Mouse (Mus musculus): ENCODE measurements around the gene Tor4a. TPM values are rescaled to one million over a fixed set of nuclear protein-coding genes. Genes with fewer than 3 reads are reported as not detected.

Tor4a gene
- polyA plus RNA-seq, 1 experiment: 90.6 TPM

DNA sequence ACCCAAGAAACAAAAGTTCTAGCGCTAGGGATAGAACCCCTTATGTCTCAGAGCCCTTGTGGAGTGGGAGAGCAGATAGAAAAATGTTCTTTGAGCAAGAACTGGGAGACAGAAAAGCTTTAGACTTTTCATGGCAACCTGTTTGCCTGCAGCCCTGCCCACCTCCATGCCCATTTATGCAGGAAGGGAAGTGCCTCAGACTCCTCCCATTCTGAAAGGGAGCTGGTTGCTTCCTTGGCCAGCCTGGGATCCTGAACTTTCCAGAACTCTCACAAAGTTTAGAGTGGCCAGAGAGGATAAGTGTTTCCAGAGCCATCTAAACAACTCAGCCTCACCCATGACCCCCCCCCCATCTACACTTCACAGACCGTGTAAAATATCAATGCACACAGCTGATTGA, 505 bp upstream of the Tor4a start:
- Histone ChIP-seq H3K27ac (ENCODE audit: control insufficient read depth, insufficient read depth, low read length) (peak overlapping the region; percentile 92), H3K4me1 (replicated peaks; ENCODE audit: control insufficient read depth, insufficient read depth, low read length) (peaks cover 35% of the 10 kb centered on the region), H3K4me3 (ENCODE audit: control insufficient read depth, insufficient read depth, low read length) (peak overlapping the region; percentile 70; the same call in 1 of the 2 replicates), H3K27me3 (ENCODE audit: control insufficient read depth, insufficient read depth, low read length) (no peaks in the 10 kb centered on the region), H3K36me3 (ENCODE audit: control insufficient read depth, insufficient read depth, low read length) (peaks cover 15% of the 10 kb centered on the region)
- 43% methylated on average over 2 of the region's 2 CpGs for WGBS
- no peak for DNase-seq
- TF ChIP-seq CTCF (IDR thresholded peaks at IDR 0.05; ENCODE audit: borderline replicate concordance, control insufficient read depth, extremely low read depth, insufficient read depth, low read length, poor library complexity) (no peak), POLR2A (IDR thresholded peaks at IDR 0.05; ENCODE audit: control insufficient read depth, extremely low read depth, insufficient read depth, low read length, poor library complexity) (no peak)

DNA sequence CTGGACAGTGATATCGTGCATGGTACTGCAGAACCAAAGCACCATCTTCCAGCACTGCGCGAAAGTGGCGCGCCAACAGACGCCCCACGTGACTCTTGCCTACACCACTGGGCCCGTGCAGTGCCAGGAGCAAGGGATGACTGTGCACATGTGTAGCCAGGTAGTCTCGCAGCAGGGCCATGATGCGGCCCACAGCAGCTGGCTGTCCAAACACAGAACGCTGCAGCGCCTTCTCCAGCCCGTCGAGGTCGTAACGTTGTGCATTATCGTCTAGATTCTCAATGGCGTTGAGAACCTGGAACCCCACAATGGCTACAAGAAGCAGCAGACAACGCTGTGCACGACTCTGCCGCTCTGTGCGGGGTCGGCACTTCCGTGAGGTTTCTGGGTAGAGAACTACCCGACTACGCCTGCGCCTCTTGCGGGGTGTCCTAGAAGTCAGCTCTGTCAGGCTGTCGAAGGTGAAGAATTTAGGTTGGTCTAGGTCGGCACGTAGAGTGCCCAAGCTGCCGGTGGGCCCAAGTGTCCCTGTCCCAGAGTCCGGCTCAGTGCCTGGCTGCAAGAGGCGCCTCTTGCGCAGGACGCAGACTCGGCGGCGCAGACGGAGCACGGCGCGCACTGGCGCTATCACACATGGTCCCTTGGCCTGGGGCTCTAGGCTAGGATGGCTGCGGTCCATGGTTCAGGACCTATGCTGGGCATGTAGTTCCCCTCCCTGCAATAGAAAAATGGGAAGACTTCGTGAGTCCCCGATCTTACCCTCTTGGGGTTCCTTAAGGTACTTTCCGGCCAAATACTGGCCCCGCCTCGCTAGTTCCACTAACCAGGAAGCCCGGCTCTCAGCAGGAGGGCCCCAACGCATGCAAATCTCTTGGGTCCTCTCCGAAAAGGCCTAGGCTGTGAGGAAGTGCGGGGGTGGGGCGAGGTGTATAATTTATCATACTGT, 1.2 kb downstream of the Tor4a start:
- peak; percentile 73 for DNase-seq
- peaks cover 35% of the 10 kb centered on the region for H3K4me1 ChIP-seq (replicated peaks; ENCODE audit: control insufficient read depth, insufficient read depth, low read length)
- peaks cover 12% of the 10 kb centered on the region for H3K36me3 ChIP-seq (ENCODE audit: control insufficient read depth, insufficient read depth, low read length)
- peak overlapping the region; percentile 92 for H3K27ac ChIP-seq (ENCODE audit: control insufficient read depth, insufficient read depth, low read length)
- no peaks in the 10 kb centered on the region for H3K27me3 ChIP-seq (ENCODE audit: control insufficient read depth, insufficient read depth, low read length)
- WGBS: 2% methylated on average over 55 of the region's 55 CpGs
- peak overlapping the region; percentile 70 for H3K4me3 ChIP-seq (ENCODE audit: control insufficient read depth, insufficient read depth, low read length)
- TF ChIP-seq CTCF (IDR thresholded peaks at IDR 0.05; ENCODE audit: borderline replicate concordance, control insufficient read depth, extremely low read depth, insufficient read depth, low read length, poor library complexity) (peak; percentile 43; the same call in 1 of the 2 replicates), POLR2A (IDR thresholded peaks at IDR 0.05; ENCODE audit: control insufficient read depth, extremely low read depth, insufficient read depth, low read length, poor library complexity) (no peak)

DNA sequence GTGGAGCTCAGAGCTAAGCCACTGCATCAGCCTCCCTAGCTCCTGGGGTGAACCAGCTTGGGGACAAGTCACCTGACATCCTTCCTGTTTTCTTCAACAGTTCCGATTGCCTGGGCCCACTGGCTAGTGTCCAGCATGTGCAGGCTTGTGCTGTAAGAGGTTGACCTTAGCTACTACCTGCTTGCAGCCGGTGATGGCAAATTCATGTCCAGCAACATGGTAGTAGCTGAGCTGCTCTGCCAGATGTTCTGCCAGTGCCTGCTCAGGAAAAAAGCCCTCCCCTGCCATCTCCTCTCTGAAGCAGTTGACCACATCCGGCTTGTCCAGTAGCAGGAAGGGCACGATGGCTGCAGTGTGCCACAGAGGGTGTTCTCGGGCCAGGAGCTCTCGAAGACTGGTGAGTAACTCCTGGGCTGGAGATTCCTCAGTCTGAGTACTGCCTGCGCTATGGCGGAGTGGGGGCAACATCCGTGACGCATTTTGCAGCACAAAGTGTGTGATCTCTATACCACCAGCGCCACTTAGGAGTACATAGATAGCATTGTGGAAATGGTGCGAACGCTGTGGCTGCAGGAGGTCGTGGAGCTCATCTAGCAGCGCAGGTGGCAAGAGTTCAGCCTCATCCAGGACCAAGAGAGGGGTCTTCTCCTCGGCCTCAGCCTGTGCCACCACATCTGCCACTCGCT, 2.1 kb downstream of the Tor4a start:
- DNase-seq: peak; percentile 56
- peak overlapping the region; percentile 70 for H3K4me3 ChIP-seq (ENCODE audit: control insufficient read depth, insufficient read depth, low read length)
- TF ChIP-seq CTCF (IDR thresholded peaks at IDR 0.05; ENCODE audit: borderline replicate concordance, control insufficient read depth, extremely low read depth, insufficient read depth, low read length, poor library complexity) (no peak), POLR2A (IDR thresholded peaks at IDR 0.05; ENCODE audit: control insufficient read depth, extremely low read depth, insufficient read depth, low read length, poor library complexity) (no peak)
- peaks cover 3% of the 10 kb centered on the region for H3K36me3 ChIP-seq (ENCODE audit: control insufficient read depth, insufficient read depth, low read length)
- H3K27ac ChIP-seq (ENCODE audit: control insufficient read depth, insufficient read depth, low read length): peak overlapping the region; percentile 92
- WGBS: 10% methylated on average over 17 of the region's 17 CpGs
- H3K4me1 ChIP-seq (replicated peaks; ENCODE audit: control insufficient read depth, insufficient read depth, low read length): peaks cover 35% of the 10 kb centered on the region
- H3K27me3 ChIP-seq (ENCODE audit: control insufficient read depth, insufficient read depth, low read length): no peaks in the 10 kb centered on the region

DNA sequence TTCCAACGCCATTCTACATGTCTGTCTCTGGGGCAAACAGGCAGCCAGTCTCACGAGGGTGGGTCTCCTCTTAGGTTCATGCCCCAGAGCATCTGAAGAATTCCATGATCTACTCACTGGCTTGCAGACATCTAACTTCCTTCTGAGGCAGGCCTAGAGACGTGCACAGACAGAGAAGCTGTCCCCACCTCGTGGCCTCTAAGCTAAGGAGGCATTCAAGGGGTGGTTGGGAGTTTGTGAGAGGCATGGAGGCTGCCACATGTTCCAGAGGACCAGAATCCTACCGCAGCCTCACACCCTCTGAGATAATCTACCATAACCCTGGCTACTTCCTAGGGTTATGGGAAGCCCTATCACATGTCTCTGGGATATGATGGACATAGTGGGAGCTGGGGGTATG, 2.7 kb downstream of the Tor4a start:
- WGBS: 39% methylated on average over 5 of the region's 5 CpGs
- TF ChIP-seq POLR2A (IDR thresholded peaks at IDR 0.05; ENCODE audit: control insufficient read depth, extremely low read depth, insufficient read depth, low read length, poor library complexity): no peak
- no peak for TF ChIP-seq CTCF (IDR thresholded peaks at IDR 0.05; ENCODE audit: borderline replicate concordance, control insufficient read depth, extremely low read depth, insufficient read depth, low read length, poor library complexity)
- Histone ChIP-seq H3K27me3 (ENCODE audit: control insufficient read depth, insufficient read depth, low read length) (no peaks in the 10 kb centered on the region), H3K4me1 (replicated peaks; ENCODE audit: control insufficient read depth, insufficient read depth, low read length) (peaks cover 35% of the 10 kb centered on the region), H3K27ac (ENCODE audit: control insufficient read depth, insufficient read depth, low read length) (peak overlapping the region; percentile 92; the same call in 1 of the 2 replicates), H3K4me3 (ENCODE audit: control insufficient read depth, insufficient read depth, low read length) (peak overlapping the region; percentile 70; the same call in 1 of the 2 replicates), H3K36me3 (ENCODE audit: control insufficient read depth, insufficient read depth, low read length) (no peaks in the 10 kb centered on the region)
- no peak for DNase-seq

DNA sequence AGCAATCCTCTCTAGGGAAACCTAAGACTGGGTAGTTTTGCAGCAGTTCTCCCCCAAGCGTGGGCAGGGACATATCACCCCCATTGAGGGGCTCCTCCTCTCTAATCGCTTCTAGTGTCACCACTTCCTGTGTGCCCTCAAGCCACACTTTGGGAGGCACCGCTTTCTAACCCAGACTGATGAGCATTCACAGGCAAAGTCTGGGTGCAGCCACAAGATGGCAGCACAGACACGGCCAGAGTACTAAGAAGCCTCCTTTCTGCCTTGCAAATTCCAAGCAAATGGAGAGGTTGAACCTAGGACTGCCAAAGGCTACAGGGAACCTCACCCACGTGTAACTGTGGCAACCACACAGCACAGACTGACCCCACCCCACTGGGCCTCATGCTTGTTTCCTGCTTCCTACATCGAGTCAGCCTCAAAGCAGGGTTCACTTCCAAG, 3.3 kb downstream of the Tor4a start:
- peak; percentile 84 for TF ChIP-seq CTCF (IDR thresholded peaks at IDR 0.05; ENCODE audit: borderline replicate concordance, control insufficient read depth, extremely low read depth, insufficient read depth, low read length, poor library complexity)
- no peak for TF ChIP-seq POLR2A (IDR thresholded peaks at IDR 0.05; ENCODE audit: control insufficient read depth, extremely low read depth, insufficient read depth, low read length, poor library complexity)
- peaks cover 35% of the 10 kb centered on the region for H3K4me1 ChIP-seq (replicated peaks; ENCODE audit: control insufficient read depth, insufficient read depth, low read length)
- WGBS: 2% methylated on average over 6 of the region's 6 CpGs
- no peak overlapping the region for H3K4me3 ChIP-seq (ENCODE audit: control insufficient read depth, insufficient read depth, low read length)
- no peaks in the 10 kb centered on the region for H3K27me3 ChIP-seq (ENCODE audit: control insufficient read depth, insufficient read depth, low read length)
- H3K27ac ChIP-seq (ENCODE audit: control insufficient read depth, insufficient read depth, low read length): no peak overlapping the region
- H3K36me3 ChIP-seq (ENCODE audit: control insufficient read depth, insufficient read depth, low read length): no peaks in the 10 kb centered on the region
- peak; percentile 82 for DNase-seq

DNA sequence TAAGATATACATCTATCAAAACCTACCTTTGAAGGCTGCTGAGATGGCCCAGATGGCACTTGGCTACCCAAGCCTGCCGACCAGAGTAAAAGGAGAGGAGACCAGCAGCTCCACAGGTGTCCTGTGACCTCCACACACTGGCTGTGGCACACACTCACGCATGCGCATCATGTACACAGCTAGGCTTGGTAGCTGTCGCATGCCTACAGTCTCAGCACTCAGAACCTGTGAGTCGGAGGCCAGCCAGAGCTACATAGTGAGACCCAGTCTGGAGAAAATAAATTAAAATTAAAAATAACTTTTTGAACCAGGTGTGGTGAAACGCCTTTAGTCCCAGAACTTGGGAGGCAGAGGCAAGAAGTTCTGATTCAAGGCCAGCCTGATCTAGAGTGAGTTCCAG, 8.8 kb downstream of the Tor4a start:
- Histone ChIP-seq H3K27me3 (ENCODE audit: control insufficient read depth, insufficient read depth, low read length) (no peaks in the 10 kb centered on the region), H3K4me1 (replicated peaks; ENCODE audit: control insufficient read depth, insufficient read depth, low read length) (peaks cover 16% of the 10 kb centered on the region), H3K4me3 (ENCODE audit: control insufficient read depth, insufficient read depth, low read length) (no peak overlapping the region), H3K27ac (ENCODE audit: control insufficient read depth, insufficient read depth, low read length) (no peak overlapping the region), H3K36me3 (ENCODE audit: control insufficient read depth, insufficient read depth, low read length) (no peaks in the 10 kb centered on the region)
- 88% methylated on average over 6 of the region's 6 CpGs for WGBS
- TF ChIP-seq CTCF (IDR thresholded peaks at IDR 0.05; ENCODE audit: borderline replicate concordance, control insufficient read depth, extremely low read depth, insufficient read depth, low read length, poor library complexity) (no peak), POLR2A (IDR thresholded peaks at IDR 0.05; ENCODE audit: control insufficient read depth, extremely low read depth, insufficient read depth, low read length, poor library complexity) (no peak)
- DNase-seq: no peak
